Mouse (Mus musculus): ENCODE results near the gene Bmpr2.

DNA sequence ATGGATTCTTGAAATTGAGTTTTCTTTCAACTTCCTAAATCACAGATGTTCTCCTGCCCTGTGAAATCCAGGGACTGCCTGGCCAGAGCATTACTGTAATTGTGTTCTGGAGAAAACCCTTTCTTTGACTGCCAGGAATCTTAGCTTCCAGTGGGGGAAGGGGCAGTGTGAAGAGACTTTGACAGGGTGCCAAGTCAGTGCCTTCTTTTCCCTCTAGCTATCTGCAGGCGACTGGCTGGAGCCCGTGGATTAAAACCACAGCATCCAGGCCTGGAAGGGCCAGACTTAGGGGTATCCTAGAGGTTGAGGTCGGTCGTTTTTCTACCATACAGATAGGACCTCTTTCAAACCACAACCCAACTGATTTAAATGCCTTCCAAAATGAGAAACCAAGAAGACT, 37.5 kb upstream of the Bmpr2 start:
- TF ChIP-seq POLR2A (IDR thresholded peaks at IDR 0.05; ENCODE audit: low read depth, low read length) = no peak
- no peak for TF ChIP-seq CTCF (IDR thresholded peaks at IDR 0.05; ENCODE audit: extremely low read depth, insufficient read depth, insufficient read length, insufficient replicate concordance)

Data from spleen, adult 2 months (tissue).